Mouse (Mus musculus) ES-Bruce4 (cell line): Measurements from ENCODE around the gene Gpr37l1. TPM values are rescaled to one million over a fixed set of nuclear protein-coding genes. Genes with fewer than 3 reads are reported as not detected.
A peak's percentile ranks its signal among the peaks of the same experiment; 100 is the strongest.

ENCODE experiments used
- H3K27ac ChIP-seq: 2 replicates; pipeline ENCODE4 v1.5.1; 2012; ENCODE audit warnings: low read length, inconsistent platforms; ENCODE audit not compliant: insufficient read depth
- H3K27me3 ChIP-seq: 2 replicates; pipeline ENCODE4 v1.6.1; 2012; ENCODE audit warnings: mild to moderate bottlenecking, low read length, inconsistent platforms; ENCODE audit not compliant: control insufficient read depth, poor library complexity, insufficient read depth, severe bottlenecking
- H3K36me3 ChIP-seq: 2 replicates; pipeline ENCODE4 v1.6.1; 2012; ENCODE audit warnings: inconsistent platforms, mild to moderate bottlenecking, low read length, moderate library complexity; ENCODE audit not compliant: control insufficient read depth, poor library complexity, insufficient read depth, severe bottlenecking
- H3K4me1 ChIP-seq: one replicate; pipeline ENCODE4 v1.8.1; 2011; ENCODE audit warnings: low read length; ENCODE audit not compliant: control insufficient read depth, insufficient read depth
- H3K4me3 ChIP-seq: 2 replicates; pipeline ENCODE4 v1.5.1; 2011; ENCODE audit warnings: low read depth, mild to moderate bottlenecking, low read length
- H3K9ac ChIP-seq: 2 replicates; pipeline ENCODE4 v1.6.1; 2012; ENCODE audit warnings: low read depth, mild to moderate bottlenecking, inconsistent platforms; ENCODE audit not compliant: poor library complexity, severe bottlenecking
- H3K9me3 ChIP-seq: replicated peaks from 2 replicates; pipeline ENCODE4 v1.6.1; 2012; ENCODE audit warnings: mild to moderate bottlenecking, low read length, inconsistent platforms; ENCODE audit not compliant: control insufficient read depth, poor library complexity, insufficient read depth, severe bottlenecking
- CTCF ChIP-seq: IDR thresholded peaks from one replicate; pipeline ENCODE4 v1.8.1; 2011; ENCODE audit warnings: low read depth, low read length
- EP300 ChIP-seq: IDR thresholded peaks from 2 replicates; pipeline ENCODE4 v1.6.1; 2011; ENCODE audit warnings: low read depth, low read length; ENCODE audit not compliant: insufficient read depth
- POLR2A ChIP-seq: IDR thresholded peaks from one replicate; pipeline ENCODE4 v1.8.1; 2011; ENCODE audit warnings: low read length; ENCODE audit not compliant: insufficient read depth
- polyA plus RNA-seq: library from polyadenylated mRNA; stranded (reverse); fragments of >200 nt; gene quantifications from 2 replicates; pipeline ENCODE4 v1.2.4, GENCODE M21; 2011; ENCODE audit warnings: low read depth; ENCODE audit not compliant: missing spikeins, insufficient read depth, insufficient read length

Gene Gpr37l1
- polyA plus RNA-seq, 1 experiment: not detected

GRCm38 (mm10) chr1:135159074-135159473, 8.4 kb downstream of the Gpr37l1 start:
- Histone ChIP-seq H3K27me3 (no peaks in the 10 kb centered on the region), H3K9ac (no peak overlapping the region), H3K4me1 (no peaks in the 10 kb centered on the region), H3K4me3 (no peak overlapping the region), H3K9me3 (no peaks in the 10 kb centered on the region), H3K27ac (no peak overlapping the region), H3K36me3 (peaks cover 7% of the 10 kb centered on the region; the same call in 1 of the 2 replicates)
- no peak for TF ChIP-seq POLR2A
- no peak for TF ChIP-seq EP300
- no peak for TF ChIP-seq CTCF

- Histone ChIP-seq H3K27ac (no peak overlapping the region), H3K27me3 (no peaks in the 10 kb centered on the region), H3K36me3 (peaks cover 7% of the 10 kb centered on the region; the same call in 1 of the 2 replicates), H3K4me1 (no peaks in the 10 kb centered on the region), H3K4me3 (no peak overlapping the region), H3K9ac (no peak overlapping the region), H3K9me3 (no peaks in the 10 kb centered on the region)
- no peak for TF ChIP-seq CTCF
Observed at GRCm38 (mm10) chr1:135158633-135159032, 8.8 kb downstream of the Gpr37l1 start.

GRCm38 (mm10) chr1:135156300-135156699, 11.2 kb downstream of the Gpr37l1 start:
- Histone ChIP-seq H3K27me3 (no peaks in the 10 kb centered on the region), H3K27ac (no peak overlapping the region), H3K36me3 (peaks cover 7% of the 10 kb centered on the region; the same call in 1 of the 2 replicates), H3K9me3 (no peaks in the 10 kb centered on the region), H3K4me1 (no peaks in the 10 kb centered on the region), H3K9ac (no peak overlapping the region), H3K4me3 (no peak overlapping the region)
- TF ChIP-seq CTCF (no peak), EP300 (no peak), POLR2A (no peak)

GRCm38 (mm10) chr1:135154411-135154959, 13.0 kb downstream of the Gpr37l1 start:
- Histone ChIP-seq H3K4me1 (no peaks in the 10 kb centered on the region), H3K27me3 (no peaks in the 10 kb centered on the region), H3K4me3 (peak overlapping the region; percentile 76), H3K27ac (peak overlapping the region; percentile 85), H3K36me3 (peaks cover 7% of the 10 kb centered on the region; the same call in 1 of the 2 replicates), H3K9ac (peak overlapping the region; percentile 25), H3K9me3 (no peaks in the 10 kb centered on the region)
- TF ChIP-seq CTCF (peak; percentile 72), EP300 (no peak)

GRCm38 (mm10) chr1:135154011-135154410, 13.5 kb downstream of the Gpr37l1 start:
- Histone ChIP-seq H3K27me3 (no peaks in the 10 kb centered on the region), H3K4me1 (no peaks in the 10 kb centered on the region), H3K36me3 (peaks cover 7% of the 10 kb centered on the region; the same call in 1 of the 2 replicates), H3K27ac (peak overlapping the region; percentile 57), H3K4me3 (peak overlapping the region; percentile 45), H3K9ac (peak overlapping the region; percentile 25), H3K9me3 (no peaks in the 10 kb centered on the region)
- no peak for TF ChIP-seq CTCF

- TF ChIP-seq POLR2A (no peak), EP300 (no peak), CTCF (no peak)
- no peaks in the 10 kb centered on the region for H3K27me3 ChIP-seq
- H3K9me3 ChIP-seq: no peaks in the 10 kb centered on the region
- no peak overlapping the region for H3K4me3 ChIP-seq
- H3K9ac ChIP-seq: no peak overlapping the region
- H3K4me1 ChIP-seq: no peaks in the 10 kb centered on the region
- no peaks in the 10 kb centered on the region for H3K36me3 ChIP-seq
- no peak overlapping the region for H3K27ac ChIP-seq
Observed at GRCm38 (mm10) chr1:135148996-135149395, 18.5 kb downstream of the Gpr37l1 start.

GRCm38 (mm10) chr1:135148476-135148875, 19.0 kb downstream of the Gpr37l1 start:
- Histone ChIP-seq H3K27ac (no peak overlapping the region), H3K36me3 (no peaks in the 10 kb centered on the region), H3K27me3 (no peaks in the 10 kb centered on the region), H3K4me3 (peak overlapping the region; percentile 90), H3K4me1 (no peaks in the 10 kb centered on the region), H3K9ac (peak overlapping the region; percentile 73), H3K9me3 (no peaks in the 10 kb centered on the region)
- TF ChIP-seq EP300 (no peak), CTCF (no peak), POLR2A (no peak)
